Mouse (Mus musculus): ENCODE data around the gene Grin2d. TPM values are rescaled to one million over a fixed set of nuclear protein-coding genes. Genes with fewer than 3 reads are reported as not detected.
"Not testable (repeated sequence)": the region's sequence is repeated elsewhere in the genome, so short reads cannot be mapped to it uniquely, and the experiment has no call there.

Grin2d gene
- polyA plus RNA-seq, 1 experiment from 2014 or later, result 0.48 TPM

GRCm38 (mm10) chr7:45917004-45917704, 39.0 kb upstream of the Grin2d start:
- Histone ChIP-seq H3K36me3 (ENCODE audit: poor library complexity, severe bottlenecking) (0 out of 2 replicates have a peak, but pooled peaks cover 4% of the 10 kb centered on the region), H3K4me2 (peak overlapping the region; percentile 56), H3K27ac (peak overlapping the region; percentile 87), H3K27me3 (no peaks in the 10 kb centered on the region), H3K9me3 (replicated peaks) (no peaks in the 10 kb centered on the region), H3K9ac (peak overlapping the region; percentile 58), H3K4me1 (peaks cover 29% of the 10 kb centered on the region), H3K4me3 (peak overlapping the region; percentile 29)
- 33% methylated on average over 13 of the region's 13 CpGs for whole genome bisulfite sequencing
- ATAC-seq, result peak; percentile 46; the same call in 1 of the 2 replicates

- no peaks in the 10 kb centered on the region for H3K27me3 ChIP-seq
- H3K9me3 ChIP-seq (replicated peaks), result no peaks in the 10 kb centered on the region
- peak overlapping the region; percentile 56 for H3K4me2 ChIP-seq
- 0 out of 2 replicates have a peak, but pooled peaks cover 4% of the 10 kb centered on the region for H3K36me3 ChIP-seq (ENCODE audit: poor library complexity, severe bottlenecking)
- WGBS, result 29% methylated on average over 26 of the region's 26 CpGs
- H3K9ac ChIP-seq, result peak overlapping the region; percentile 58
- ATAC-seq, result peak; percentile 89
- H3K4me1 ChIP-seq, result peaks cover 29% of the 10 kb centered on the region
- peak overlapping the region; percentile 87 for H3K27ac ChIP-seq
- H3K4me3 ChIP-seq, result peak overlapping the region; percentile 29
Measured at GRCm38 (mm10) chr7:45916056-45917003, 38.2 kb upstream of the Grin2d start.

GRCm38 (mm10) chr7:45915011-45915410, 36.8 kb upstream of the Grin2d start:
- no peak overlapping the region for H3K4me2 ChIP-seq
- no peak overlapping the region for H3K27ac ChIP-seq
- H3K9me3 ChIP-seq (replicated peaks), result no peaks in the 10 kb centered on the region
- no peak for ATAC-seq
- no peak overlapping the region for H3K4me3 ChIP-seq
- H3K4me1 ChIP-seq, result peaks cover 29% of the 10 kb centered on the region
- no peaks in the 10 kb centered on the region for H3K27me3 ChIP-seq
- WGBS, result 93% methylated on average over 5 of the region's 5 CpGs
- H3K9ac ChIP-seq, result no peak overlapping the region
- peaks cover 17% of the 10 kb centered on the region for H3K36me3 ChIP-seq (ENCODE audit: poor library complexity, severe bottlenecking)

- Histone ChIP-seq H3K4me2 (no peak overlapping the region), H3K27me3 (no peaks in the 10 kb centered on the region), H3K4me3 (no peak overlapping the region)
Measured at GRCm38 (mm10) chr7:45914067-45914466, 35.9 kb upstream of the Grin2d start.

GRCm38 (mm10) chr7:45909145-45909544, 31.0 kb upstream of the Grin2d start:
- no peaks in the 10 kb centered on the region for H3K27me3 ChIP-seq
- WGBS, result 92% methylated on average over 16 of the region's 16 CpGs
- H3K36me3 ChIP-seq (ENCODE audit: poor library complexity, severe bottlenecking), result peaks cover 28% of the 10 kb centered on the region
- H3K27ac ChIP-seq, result no peak overlapping the region
- H3K4me2 ChIP-seq, result no peak overlapping the region
- H3K4me3 ChIP-seq, result no peak overlapping the region
- H3K4me1 ChIP-seq, result no peaks in the 10 kb centered on the region
- no peak overlapping the region for H3K9ac ChIP-seq
- H3K9me3 ChIP-seq (replicated peaks), result no peaks in the 10 kb centered on the region
- ATAC-seq, result no peak

More at GRCm38 (mm10) chr7:45914067-45914466, 35.9 kb upstream of the Grin2d start:
- Histone ChIP-seq H3K27ac (no peak overlapping the region), H3K9ac (no peak overlapping the region), H3K4me1 (peaks cover 29% of the 10 kb centered on the region), H3K36me3 (ENCODE audit: poor library complexity, severe bottlenecking) (peaks cover 26% of the 10 kb centered on the region), H3K9me3 (replicated peaks) (no peaks in the 10 kb centered on the region)
- WGBS, result 91% methylated on average over 6 of the region's 6 CpGs
- no peak for ATAC-seq

GRCm38 (mm10) chr7:45908384-45908783, 30.2 kb upstream of the Grin2d start:
- H3K4me3 ChIP-seq, result no peak overlapping the region
- H3K9me3 ChIP-seq (replicated peaks), result no peaks in the 10 kb centered on the region
- H3K27me3 ChIP-seq, result no peaks in the 10 kb centered on the region
- H3K4me2 ChIP-seq, result no peak overlapping the region
- ATAC-seq, result no peak
- H3K36me3 ChIP-seq (ENCODE audit: poor library complexity, severe bottlenecking), result peaks cover 28% of the 10 kb centered on the region
- no peak overlapping the region for H3K9ac ChIP-seq
- no peaks in the 10 kb centered on the region for H3K4me1 ChIP-seq
- no peak overlapping the region for H3K27ac ChIP-seq

GRCm38 (mm10) chr7:45906622-45907021, 28.4 kb upstream of the Grin2d start:
- Histone ChIP-seq H3K9ac (no peak overlapping the region), H3K4me2 (no peak overlapping the region), H3K36me3 (ENCODE audit: poor library complexity, severe bottlenecking) (peaks cover 25% of the 10 kb centered on the region), H3K27me3 (no peaks in the 10 kb centered on the region), H3K4me1 (no peaks in the 10 kb centered on the region), H3K27ac (no peak overlapping the region), H3K4me3 (no peak overlapping the region), H3K9me3 (replicated peaks) (no peaks in the 10 kb centered on the region)
- ATAC-seq, result no peak
- 92% methylated on average over 9 of the region's 9 CpGs for WGBS

- Histone ChIP-seq H3K4me1 (peaks cover 7% of the 10 kb centered on the region), H3K27ac (peak overlapping the region; percentile 25; the same call in 1 of the 2 replicates), H3K36me3 (ENCODE audit: poor library complexity, severe bottlenecking) (no peaks in the 10 kb centered on the region; the same call in 1 of the 2 replicates), H3K4me2 (no peak overlapping the region), H3K9me3 (replicated peaks) (no peaks in the 10 kb centered on the region), H3K27me3 (no peaks in the 10 kb centered on the region), H3K9ac (no peak overlapping the region), H3K4me3 (no peak overlapping the region)
- WGBS, result 78% methylated on average over 12 of the region's 12 CpGs
- no peak for ATAC-seq
Measured at GRCm38 (mm10) chr7:45902481-45903002, 24.4 kb upstream of the Grin2d start.

GRCm38 (mm10) chr7:45901562-45901961, 23.4 kb upstream of the Grin2d start:
- Histone ChIP-seq H3K27ac (no peak overlapping the region), H3K4me3 (no peak overlapping the region), H3K4me1 (peaks cover 12% of the 10 kb centered on the region), H3K36me3 (ENCODE audit: poor library complexity, severe bottlenecking) (no peaks in the 10 kb centered on the region), H3K27me3 (no peaks in the 10 kb centered on the region), H3K4me2 (no peak overlapping the region), H3K9ac (no peak overlapping the region), H3K9me3 (replicated peaks) (no peaks in the 10 kb centered on the region)
- no peak for ATAC-seq
- 68% methylated on average over 5 of the region's 5 CpGs for WGBS

- WGBS, result 53% methylated on average over 4 of the region's 4 CpGs
- Histone ChIP-seq H3K4me2 (peak overlapping the region; percentile 89), H3K4me1 (peaks cover 12% of the 10 kb centered on the region)
- not testable (repeated sequence) for H3K27me3 ChIP-seq; ATAC-seq; H3K4me3 ChIP-seq; H3K9me3 ChIP-seq (replicated peaks); H3K27ac ChIP-seq; H3K9ac ChIP-seq; H3K36me3 ChIP-seq (ENCODE audit: poor library complexity, severe bottlenecking)
Measured at GRCm38 (mm10) chr7:45898125-45898524, 19.9 kb upstream of the Grin2d start.

- H3K4me3 ChIP-seq, result peak overlapping the region; percentile 51
- no peaks in the 10 kb centered on the region for H3K27me3 ChIP-seq
- peaks cover 12% of the 10 kb centered on the region for H3K4me1 ChIP-seq
- peak; percentile 64 for ATAC-seq
- peak overlapping the region; percentile 37 for H3K27ac ChIP-seq
- peak overlapping the region; percentile 60 for H3K9ac ChIP-seq
- H3K36me3 ChIP-seq (ENCODE audit: poor library complexity, severe bottlenecking), result no peaks in the 10 kb centered on the region
- peak overlapping the region; percentile 89 for H3K4me2 ChIP-seq
- H3K9me3 ChIP-seq (replicated peaks), result no peaks in the 10 kb centered on the region
- 1% methylated on average over 19 of the region's 19 CpGs for WGBS
Measured at GRCm38 (mm10) chr7:45897258-45897757, 19.1 kb upstream of the Grin2d start.

All from forebrain, embryonic 13.5 days (tissue).